Mouse (Mus musculus) lung, embryonic 15.5 days (tissue): ENCODE data around the gene Msh3. TPM values are rescaled to one million over a fixed set of nuclear protein-coding genes. Genes with fewer than 3 reads are reported as not detected.
"Not testable (repeated sequence)": the region's sequence is repeated elsewhere in the genome, so short reads cannot be mapped to it uniquely, and the experiment has no call there.

ENCODE experiments used
- ATAC-seq: fragments of 200-750 bp; cut with Nextera tagmentation; 2 replicates; pipeline ENCODE4 v1.8.0; 2017; ENCODE audit warnings: moderate number of reproducible peaks, borderline replicate concordance; ENCODE audit not compliant: low FRiP score, low TSS enrichment; ENCODE audit errors: extremely low read depth
- H3K27ac ChIP-seq: fragments of 300-500 bp; sonication (generic); 2 replicates; pipeline ENCODE4 v1.5.1; 2015; ENCODE audit warnings: moderate library complexity, mild to moderate bottlenecking, inconsistent platforms
- H3K27me3 ChIP-seq: fragments of 300-500 bp; sonication (generic); 2 replicates; pipeline ENCODE4 v1.6.1; 2015; ENCODE audit warnings: inconsistent platforms
- H3K36me3 ChIP-seq: fragments of 300-500 bp; sonication (generic); 2 replicates; pipeline ENCODE4 v1.6.1; 2015; ENCODE audit warnings: inconsistent platforms
- H3K4me1 ChIP-seq: fragments of 300-500 bp; sonication (generic); 2 replicates; pipeline ENCODE4 v1.6.1; 2015; ENCODE audit warnings: inconsistent platforms
- H3K4me2 ChIP-seq: fragments of 300-500 bp; sonication (generic); 2 replicates; pipeline ENCODE4 v1.6.1; 2015; ENCODE audit warnings: inconsistent platforms, mild to moderate bottlenecking, moderate library complexity
- H3K4me3 ChIP-seq: fragments of 300-500 bp; sonication (generic); 2 replicates; pipeline ENCODE4 v1.5.1; 2015; ENCODE audit warnings: mild to moderate bottlenecking, inconsistent platforms
- H3K9ac ChIP-seq: fragments of 300-500 bp; sonication (generic); 2 replicates; pipeline ENCODE4 v1.6.1; 2015; ENCODE audit warnings: inconsistent platforms
- H3K9me3 ChIP-seq: fragments of 300-500 bp; sonication (generic); 2 replicates; pipeline ENCODE4 v1.6.1; 2016; ENCODE audit warnings: inconsistent platforms
- WGBS: fragments of 180-500 bp; shearing (Covaris S2); methylation state at CpG from one replicate; pipeline ENCODE4 v1.1.7; 2015; 5-methylcytosine and 5-hydroxymethylcytosine counted together
- polyA plus RNA-seq: library from polyadenylated mRNA; unstranded; fragments of >200 nt; fragmentation: Nextera tagmentation; extraction: Ambion mirVana; gene quantifications from 2 replicates; pipeline ENCODE4 v1.2.1, GENCODE M21; 2015

Msh3 gene
- polyA plus RNA-seq = 23.3 and 25.0 TPM in 2 replicates

GRCm38 (mm10) chr13:92354456-92355271, at the start of gene Msh3, which contains the start of gene Dhfr:
Gene Msh3 (minus strand): TSS chr13:92355003.
Gene Dhfr (plus strand): TSS chr13:92354726.
- under 1% methylated on average over 76 of the region's 76 CpGs for WGBS

GRCm38 (mm10) chr13:92403496-92403895, 48.7 kb upstream of the Msh3 start:
- H3K4me1 ChIP-seq = no peaks in the 10 kb centered on the region
- no peak overlapping the region for H3K4me3 ChIP-seq
- H3K9ac ChIP-seq = no peak overlapping the region
- no peak overlapping the region for H3K4me2 ChIP-seq
- H3K36me3 ChIP-seq = no peaks in the 10 kb centered on the region
- H3K27me3 ChIP-seq = no peaks in the 10 kb centered on the region
- WGBS = 74% methylated on average over 3 of the region's 3 CpGs
- no peak for ATAC-seq
- no peak overlapping the region for H3K27ac ChIP-seq
- no peaks in the 10 kb centered on the region for H3K9me3 ChIP-seq

More at GRCm38 (mm10) chr13:92354456-92355271, at the start of gene Msh3, which contains the start of gene Dhfr:
- H3K9me3 ChIP-seq = no peaks in the 10 kb centered on the region
- peaks cover 15% of the 10 kb centered on the region; the same call in 1 of the 2 replicates for H3K4me1 ChIP-seq
- no peaks in the 10 kb centered on the region for H3K27me3 ChIP-seq
- ATAC-seq = peak; percentile 98
- H3K36me3 ChIP-seq = peaks cover 8% of the 10 kb centered on the region
- peak within 1 kb of the TSS; percentile 92 for H3K4me2 ChIP-seq
- peak within 1 kb of the TSS; percentile 65 for H3K9ac ChIP-seq
- peak within 1 kb of the TSS; percentile 77 for H3K4me3 ChIP-seq
- H3K27ac ChIP-seq = peak within 1 kb of the TSS; percentile 96

- H3K9me3 ChIP-seq = no peaks in the 10 kb centered on the region
- no peak overlapping the region for H3K9ac ChIP-seq
- H3K4me1 ChIP-seq = no peaks in the 10 kb centered on the region
- ATAC-seq = no peak
- no peak overlapping the region for H3K27ac ChIP-seq
- WGBS = 18% methylated on average over 2 of the region's 2 CpGs
- H3K4me3 ChIP-seq = no peak overlapping the region
- no peaks in the 10 kb centered on the region for H3K36me3 ChIP-seq
- no peaks in the 10 kb centered on the region for H3K27me3 ChIP-seq
- no peak overlapping the region for H3K4me2 ChIP-seq
Observed at GRCm38 (mm10) chr13:92402063-92402462, 47.3 kb upstream of the Msh3 start.

- H3K27me3 ChIP-seq = no peaks in the 10 kb centered on the region
- no peaks in the 10 kb centered on the region for H3K4me1 ChIP-seq
- no peak overlapping the region for H3K4me3 ChIP-seq
- H3K36me3 ChIP-seq = no peaks in the 10 kb centered on the region
- no peaks in the 10 kb centered on the region for H3K9me3 ChIP-seq
- no peak overlapping the region for H3K4me2 ChIP-seq
- no peak overlapping the region for H3K9ac ChIP-seq
- ATAC-seq = no peak
- 68% methylated on average over 11 of the region's 11 CpGs for WGBS
- no peak overlapping the region for H3K27ac ChIP-seq
Observed at GRCm38 (mm10) chr13:92398491-92399384, 43.9 kb upstream of the Msh3 start.

GRCm38 (mm10) chr13:92393047-92393661, 38.4 kb upstream of the Msh3 start:
- Histone ChIP-seq H3K27ac (peak overlapping the region; percentile 30; the same call in 1 of the 2 replicates), H3K4me2 (no peak overlapping the region), H3K4me1 (no peaks in the 10 kb centered on the region), H3K4me3 (no peak overlapping the region), H3K9me3 (no peaks in the 10 kb centered on the region), H3K27me3 (no peaks in the 10 kb centered on the region), H3K9ac (no peak overlapping the region), H3K36me3 (no peaks in the 10 kb centered on the region)
- WGBS = 56% methylated on average over 12 of the region's 12 CpGs
- peak; percentile 64; the same call in 1 of the 2 replicates for ATAC-seq

GRCm38 (mm10) chr13:92387367-92387766, 32.6 kb upstream of the Msh3 start:
- Histone ChIP-seq H3K4me1 (no peaks in the 10 kb centered on the region), H3K27me3 (no peaks in the 10 kb centered on the region), H3K4me3 (no peak overlapping the region), H3K36me3 (peaks cover 12% of the 10 kb centered on the region; the same call in 1 of the 2 replicates), H3K4me2 (no peak overlapping the region), H3K27ac (no peak overlapping the region), H3K9me3 (no peaks in the 10 kb centered on the region), H3K9ac (no peak overlapping the region)
- WGBS = 86% methylated on average over 3 of the region's 3 CpGs
- no peak for ATAC-seq

GRCm38 (mm10) chr13:92371466-92371865, 16.7 kb upstream of the Msh3 start:
- H3K4me3 ChIP-seq, H3K4me1 ChIP-seq, H3K9me3 ChIP-seq, H3K27ac ChIP-seq, H3K27me3 ChIP-seq, H3K4me2 ChIP-seq, H3K9ac ChIP-seq, ATAC-seq: not testable (repeated sequence)
- H3K36me3 ChIP-seq = peaks cover 27% of the 10 kb centered on the region
- WGBS = 89% methylated on average over 6 of the region's 6 CpGs

GRCm38 (mm10) chr13:92370811-92371210, 16.0 kb upstream of the Msh3 start:
- no peak overlapping the region for H3K4me2 ChIP-seq
- ATAC-seq = no peak
- H3K27ac ChIP-seq = no peak overlapping the region
- H3K9me3 ChIP-seq = no peaks in the 10 kb centered on the region
- H3K27me3 ChIP-seq = no peaks in the 10 kb centered on the region
- no peaks in the 10 kb centered on the region for H3K4me1 ChIP-seq
- no peak overlapping the region for H3K9ac ChIP-seq
- WGBS = 90% methylated on average over 3 of the region's 3 CpGs
- peaks cover 32% of the 10 kb centered on the region for H3K36me3 ChIP-seq
- no peak overlapping the region for H3K4me3 ChIP-seq

GRCm38 (mm10) chr13:92365312-92365711, 10.5 kb upstream of the Msh3 start:
- WGBS = 65% methylated on average over 4 of the region's 4 CpGs
- no peak overlapping the region for H3K9ac ChIP-seq
- peaks cover 36% of the 10 kb centered on the region for H3K36me3 ChIP-seq
- H3K27ac ChIP-seq = no peak overlapping the region
- no peak overlapping the region for H3K4me3 ChIP-seq
- H3K4me2 ChIP-seq = no peak overlapping the region
- no peaks in the 10 kb centered on the region for H3K9me3 ChIP-seq
- no peaks in the 10 kb centered on the region for H3K27me3 ChIP-seq
- no peak for ATAC-seq
- no peaks in the 10 kb centered on the region for H3K4me1 ChIP-seq

- H3K36me3 ChIP-seq = peaks cover 9% of the 10 kb centered on the region
- WGBS = 72% methylated on average over 2 of the region's 2 CpGs
- no peaks in the 10 kb centered on the region for H3K27me3 ChIP-seq
Observed at GRCm38 (mm10) chr13:92361609-92362008, 6.8 kb upstream of the Msh3 start.

GRCm38 (mm10) chr13:92357644-92358043, 2.8 kb upstream of the Msh3 start:
- Histone ChIP-seq H3K9ac (no peak overlapping the region), H3K4me1 (peaks cover 15% of the 10 kb centered on the region; the same call in 1 of the 2 replicates), H3K36me3 (peaks cover 4% of the 10 kb centered on the region), H3K4me2 (no peak overlapping the region), H3K27ac (no peak overlapping the region), H3K9me3 (no peaks in the 10 kb centered on the region), H3K27me3 (no peaks in the 10 kb centered on the region), H3K4me3 (no peak overlapping the region)
- WGBS = 39% methylated on average over 2 of the region's 2 CpGs
- no peak for ATAC-seq

More at GRCm38 (mm10) chr13:92361609-92362008, 6.8 kb upstream of the Msh3 start:
- no peak overlapping the region for H3K4me3 ChIP-seq
- H3K4me1 ChIP-seq = peaks cover 2% of the 10 kb centered on the region; the same call in 1 of the 2 replicates
- no peaks in the 10 kb centered on the region for H3K9me3 ChIP-seq
- H3K9ac ChIP-seq = no peak overlapping the region
- no peak for ATAC-seq
- no peak overlapping the region for H3K27ac ChIP-seq
- no peak overlapping the region for H3K4me2 ChIP-seq
